Mouse (Mus musculus): ENCODE measurements around the gene Srebf2. TPM values are rescaled to one million over a fixed set of nuclear protein-coding genes. Genes with fewer than 3 reads are reported as not detected.

Gene Srebf2
- polyA plus RNA-seq, 1 experiment from 2014 or later = 134 TPM

DNA sequence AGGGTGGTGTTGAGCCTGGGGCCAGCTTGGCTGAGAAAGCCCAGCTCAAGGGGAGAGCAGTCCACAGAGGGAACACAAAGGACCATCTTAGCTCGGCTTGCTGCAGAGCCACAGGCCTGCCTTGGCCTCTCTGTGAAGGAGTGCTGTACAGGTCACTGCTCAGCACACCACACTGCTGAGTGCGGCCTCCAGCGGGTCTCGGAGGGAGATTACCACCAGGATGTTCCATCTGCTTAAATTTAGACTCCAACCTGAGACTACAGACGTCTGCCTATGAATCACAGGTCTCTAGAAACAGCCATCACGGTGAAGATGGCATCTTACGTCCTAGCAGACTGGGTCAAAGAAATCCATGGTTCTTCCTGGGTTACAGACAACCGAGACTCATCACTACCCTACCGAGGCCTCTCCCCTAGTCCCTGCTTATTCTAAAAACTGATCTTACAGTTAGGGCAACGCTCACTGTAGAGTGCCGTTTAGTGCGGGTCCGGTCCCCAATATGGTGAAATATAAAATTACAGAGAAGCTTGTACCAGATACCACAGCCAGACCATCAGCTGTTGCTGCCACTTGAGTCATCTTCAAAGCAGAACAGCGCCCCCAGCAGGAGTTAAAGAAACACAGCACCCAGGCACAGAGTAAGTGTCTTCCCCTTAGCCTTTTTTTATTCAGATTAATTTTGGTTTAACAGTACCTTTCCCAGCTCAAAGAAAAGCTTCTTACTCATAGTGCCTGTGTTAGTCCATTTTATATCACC, 74.3 kb downstream of the Srebf2 start:
- Histone ChIP-seq H3K4me3 (ENCODE audit: low read length) (no peak overlapping the region), H3K4me2 (replicated peaks; ENCODE audit: low read depth, low read length) (no peak overlapping the region), H3K36me3 (ENCODE audit: insufficient read depth, low read length) (no peaks in the 10 kb centered on the region), H3K27me3 (ENCODE audit: insufficient read depth, low read length) (peaks cover 20% of the 10 kb centered on the region), H3K4me1 (ENCODE audit: insufficient read depth, low read length) (peaks cover 11% of the 10 kb centered on the region), H3K27ac (ENCODE audit: low read length) (no peak overlapping the region), H3K9me3 (ENCODE audit: low read length) (no peaks in the 10 kb centered on the region), H3K9ac (replicated peaks; ENCODE audit: low read length) (no peak overlapping the region)
- ATAC-seq (ENCODE audit: low FRiP score, low TSS enrichment) = no peak
- 61% methylated on average over 14 of the region's 14 CpGs for WGBS

DNA sequence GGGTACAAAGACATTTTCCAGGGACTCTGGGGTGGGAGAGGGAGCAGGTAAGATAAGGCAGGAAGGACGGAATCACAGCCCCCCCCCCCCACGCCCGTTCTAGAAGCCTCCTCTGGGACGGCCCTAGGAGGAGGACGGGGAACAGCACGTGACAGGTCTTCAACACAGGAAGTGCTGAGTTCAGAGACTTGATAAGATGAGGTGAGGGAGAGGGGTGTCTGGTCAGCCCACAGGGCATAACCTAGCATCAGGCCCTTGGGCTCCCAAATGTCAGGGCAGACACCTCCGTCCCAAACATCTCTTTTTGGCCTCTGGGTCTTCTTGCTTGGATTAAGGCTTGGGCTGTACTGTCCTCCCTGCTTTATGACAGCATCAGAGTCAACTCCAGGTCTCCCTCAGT, 76.3 kb downstream of the Srebf2 start:
- Histone ChIP-seq H3K9me3 (ENCODE audit: low read length) (no peaks in the 10 kb centered on the region), H3K27me3 (ENCODE audit: insufficient read depth, low read length) (peaks cover 9% of the 10 kb centered on the region), H3K9ac (replicated peaks; ENCODE audit: low read length) (no peak overlapping the region), H3K4me2 (replicated peaks; ENCODE audit: low read depth, low read length) (no peak overlapping the region), H3K4me3 (ENCODE audit: low read length) (no peak overlapping the region), H3K36me3 (ENCODE audit: insufficient read depth, low read length) (no peaks in the 10 kb centered on the region), H3K27ac (ENCODE audit: low read length) (no peak overlapping the region), H3K4me1 (ENCODE audit: insufficient read depth, low read length) (peaks cover 11% of the 10 kb centered on the region)
- 61% methylated on average over 7 of the region's 7 CpGs for WGBS
- no peak for ATAC-seq (ENCODE audit: low FRiP score, low TSS enrichment)

DNA sequence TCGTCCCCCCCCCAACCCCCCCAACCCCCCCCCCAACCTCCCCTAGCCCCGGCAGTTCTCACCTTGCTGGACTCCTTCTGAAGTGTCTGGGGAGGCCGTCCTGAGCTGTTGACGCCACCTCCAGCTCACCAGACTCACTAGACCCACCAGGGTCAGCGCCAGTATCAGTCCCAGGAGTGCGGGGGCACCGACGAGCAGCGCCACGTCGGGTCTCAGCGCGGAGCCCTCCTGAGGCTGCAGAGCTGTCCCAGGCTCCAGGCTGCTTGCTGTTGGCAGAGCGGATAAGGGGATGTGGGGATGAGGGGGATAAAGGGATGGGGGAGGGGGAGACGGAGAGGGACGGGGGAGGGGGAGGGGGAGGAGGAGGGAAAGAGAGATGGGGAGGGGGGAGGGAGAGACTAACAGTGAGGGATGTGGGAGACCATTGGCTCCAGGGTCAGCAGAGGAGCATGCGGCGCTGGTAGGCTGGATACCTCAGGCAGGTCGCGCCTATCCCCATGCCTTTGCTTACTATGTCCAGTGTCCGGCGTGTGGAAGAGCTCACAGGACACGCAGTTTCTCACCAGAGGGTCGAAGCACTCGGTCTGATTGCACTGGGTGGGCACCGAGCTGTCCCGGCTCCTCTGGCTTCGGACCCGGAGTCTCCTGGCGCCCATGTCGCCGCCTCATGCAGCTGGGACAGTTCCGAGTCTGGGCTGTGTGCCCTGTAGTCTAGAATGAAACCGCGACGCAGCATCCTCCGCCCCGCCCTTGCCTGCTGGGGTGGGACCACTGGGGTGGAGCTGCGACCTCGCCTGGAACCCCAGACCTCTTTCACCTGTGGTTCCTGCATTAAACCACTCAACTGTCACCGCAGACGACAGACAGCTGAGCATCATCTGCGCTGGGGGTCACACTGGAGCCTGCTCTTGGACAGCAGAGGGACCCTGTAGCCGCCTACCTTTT, 76.9 kb downstream of the Srebf2 start, which contains the start of gene Tnfrsf13c:
TSS of gene Tnfrsf13c (minus strand) at position 713 of the 945 bp plus-strand sequence.
- H3K9ac ChIP-seq (replicated peaks; ENCODE audit: low read length) = peak within 1 kb of the TSS; percentile 53
- H3K27ac ChIP-seq (ENCODE audit: low read length) = no peak within 1 kb of the TSS
- ATAC-seq (ENCODE audit: low FRiP score, low TSS enrichment) = peak; percentile 66
- peak within 1 kb of the TSS; percentile 60 for H3K4me2 ChIP-seq (replicated peaks; ENCODE audit: low read depth, low read length)
- peaks cover 9% of the 10 kb centered on the region for H3K27me3 ChIP-seq (ENCODE audit: insufficient read depth, low read length)
- H3K4me1 ChIP-seq (ENCODE audit: insufficient read depth, low read length) = peaks cover 11% of the 10 kb centered on the region
- H3K4me3 ChIP-seq (ENCODE audit: low read length) = peak within 1 kb of the TSS; percentile 40
- H3K36me3 ChIP-seq (ENCODE audit: insufficient read depth, low read length) = no peaks in the 10 kb centered on the region
- H3K9me3 ChIP-seq (ENCODE audit: low read length) = no peaks in the 10 kb centered on the region
- 2% methylated on average over 42 of the region's 44 CpGs for WGBS

DNA sequence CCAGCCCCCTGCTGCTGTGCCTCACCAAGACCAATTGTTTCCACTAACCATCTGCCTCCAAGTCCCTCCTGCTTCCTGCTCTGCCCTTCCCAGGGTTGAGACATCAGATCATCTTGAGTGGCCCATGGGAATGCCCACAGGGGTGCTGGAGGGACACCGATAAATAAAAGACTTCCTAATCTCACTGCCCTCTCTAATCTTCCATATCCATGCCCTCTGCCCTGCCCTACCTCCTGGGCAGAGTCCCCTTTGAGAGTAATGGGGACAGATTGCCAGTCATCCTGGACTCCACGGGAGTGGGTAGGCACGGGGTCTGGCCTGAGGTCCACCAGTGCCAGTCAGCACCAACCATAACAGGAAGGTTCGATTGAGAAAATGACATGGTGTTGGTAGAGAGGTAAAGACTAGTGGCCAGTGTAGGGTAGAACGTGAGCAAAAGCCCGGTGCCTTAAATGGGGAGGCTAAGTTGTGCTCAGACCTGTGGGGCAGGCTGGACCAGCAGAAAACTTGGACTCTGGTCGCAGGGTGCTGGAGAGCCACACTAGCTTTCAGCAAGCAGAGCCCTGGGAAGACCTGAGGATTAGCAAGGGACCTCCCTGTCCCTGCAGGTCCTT, 77.7 kb downstream of the Srebf2 start:
- Histone ChIP-seq H3K4me1 (ENCODE audit: insufficient read depth, low read length) (peaks cover 15% of the 10 kb centered on the region), H3K4me3 (ENCODE audit: low read length) (peak overlapping the region; percentile 40), H3K27me3 (ENCODE audit: insufficient read depth, low read length) (peaks cover 9% of the 10 kb centered on the region), H3K36me3 (ENCODE audit: insufficient read depth, low read length) (no peaks in the 10 kb centered on the region), H3K9ac (replicated peaks; ENCODE audit: low read length) (no peak overlapping the region), H3K27ac (ENCODE audit: low read length) (no peak overlapping the region), H3K4me2 (replicated peaks; ENCODE audit: low read depth, low read length) (peak overlapping the region; percentile 60), H3K9me3 (ENCODE audit: low read length) (no peaks in the 10 kb centered on the region)
- no peak for ATAC-seq (ENCODE audit: low FRiP score, low TSS enrichment)
- 49% methylated on average over 7 of the region's 7 CpGs for WGBS

DNA sequence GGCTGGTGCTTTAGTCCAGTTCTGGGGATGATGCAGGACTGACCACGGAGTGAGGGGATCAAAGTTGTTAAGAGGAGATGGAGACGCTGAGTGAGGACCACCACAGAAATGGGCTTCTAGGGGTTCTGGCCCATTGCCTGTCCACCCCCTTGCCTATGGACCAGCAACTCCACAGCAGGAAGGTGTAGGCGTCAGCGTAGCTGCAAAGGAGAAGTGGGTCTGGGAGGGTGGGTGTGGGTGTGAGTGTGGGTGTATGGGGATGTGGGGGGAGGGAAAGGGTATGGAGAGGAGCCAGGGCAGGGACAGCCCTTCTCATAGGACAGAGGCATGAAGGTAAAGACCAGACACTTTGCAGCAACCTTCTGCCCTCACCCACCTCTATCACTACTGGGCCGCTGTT, 78.8 kb downstream of the Srebf2 start:
- H3K9me3 ChIP-seq (ENCODE audit: low read length) = no peaks in the 10 kb centered on the region
- H3K36me3 ChIP-seq (ENCODE audit: insufficient read depth, low read length) = no peaks in the 10 kb centered on the region
- H3K4me2 ChIP-seq (replicated peaks; ENCODE audit: low read depth, low read length) = no peak overlapping the region
- ATAC-seq (ENCODE audit: low FRiP score, low TSS enrichment) = no peak
- H3K27ac ChIP-seq (ENCODE audit: low read length) = no peak overlapping the region
- no peak overlapping the region for H3K9ac ChIP-seq (replicated peaks; ENCODE audit: low read length)
- H3K27me3 ChIP-seq (ENCODE audit: insufficient read depth, low read length) = peaks cover 9% of the 10 kb centered on the region
- H3K4me1 ChIP-seq (ENCODE audit: insufficient read depth, low read length) = peaks cover 16% of the 10 kb centered on the region
- WGBS = 91% methylated on average over 5 of the region's 5 CpGs
- H3K4me3 ChIP-seq (ENCODE audit: low read length) = no peak overlapping the region

DNA sequence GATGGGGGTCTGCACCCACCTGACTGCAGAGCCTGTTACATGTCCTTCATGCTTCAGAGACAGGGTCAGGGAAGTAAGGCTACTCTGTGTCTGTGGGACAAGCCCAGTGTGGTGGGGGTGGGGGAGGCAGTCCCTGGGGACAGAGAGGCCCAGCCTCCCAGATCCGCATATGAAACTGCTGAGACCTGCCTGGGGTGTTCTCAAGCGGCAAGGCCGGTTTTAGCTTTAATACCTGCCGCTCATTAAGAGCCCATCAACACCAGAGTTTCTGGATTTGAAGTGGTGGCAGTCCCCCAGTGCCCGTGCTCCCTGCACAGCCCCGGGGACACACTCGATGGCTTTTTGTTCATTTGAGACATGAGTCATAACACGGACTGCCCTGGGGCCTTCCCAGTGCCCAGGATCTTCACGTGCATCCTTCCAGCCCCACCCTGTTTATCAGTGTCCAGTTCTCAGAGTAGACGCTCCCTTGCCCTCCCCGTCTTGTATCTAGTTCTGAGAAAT, 82.6 kb downstream of the Srebf2 start:
- peak; percentile 30; the same call in 1 of the 2 replicates for ATAC-seq (ENCODE audit: low FRiP score, low TSS enrichment)
- Histone ChIP-seq H3K36me3 (ENCODE audit: insufficient read depth, low read length) (no peaks in the 10 kb centered on the region; the same call in 1 of the 2 replicates), H3K27ac (ENCODE audit: low read length) (no peak overlapping the region), H3K4me1 (ENCODE audit: insufficient read depth, low read length) (peaks cover 5% of the 10 kb centered on the region), H3K9me3 (ENCODE audit: low read length) (no peaks in the 10 kb centered on the region), H3K4me3 (ENCODE audit: low read length) (no peak overlapping the region), H3K4me2 (replicated peaks; ENCODE audit: low read depth, low read length) (no peak overlapping the region), H3K9ac (replicated peaks; ENCODE audit: low read length) (no peak overlapping the region), H3K27me3 (ENCODE audit: insufficient read depth, low read length) (peaks cover 3% of the 10 kb centered on the region; the same call in 1 of the 2 replicates)
- 36% methylated on average over 11 of the region's 11 CpGs for whole genome bisulfite sequencing

DNA sequence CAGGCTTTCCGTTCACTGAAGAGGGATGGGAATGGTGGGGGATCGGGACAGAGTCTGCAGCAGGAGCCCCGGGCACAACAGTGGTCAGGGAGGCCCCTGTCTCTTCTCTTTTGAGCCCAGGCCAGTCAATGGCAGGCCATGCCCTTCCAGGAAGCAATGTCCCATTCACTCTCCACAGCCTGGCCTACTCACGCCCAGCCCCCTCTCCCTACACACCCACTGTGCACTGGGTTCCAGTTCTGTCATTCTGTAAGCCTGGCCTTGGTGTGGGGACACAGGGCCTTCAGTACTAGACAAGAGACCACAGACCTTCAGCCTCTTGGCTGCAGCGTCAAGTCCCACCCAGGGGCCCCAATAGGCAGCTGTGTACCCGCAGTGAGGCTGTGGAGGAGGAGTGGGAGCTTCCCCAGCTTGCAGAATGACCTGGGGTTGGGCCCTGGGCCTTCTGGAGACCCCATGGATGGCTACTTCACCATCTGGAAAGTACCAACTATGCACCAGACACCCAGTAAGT, 83.2 kb downstream of the Srebf2 start:
- Histone ChIP-seq H3K36me3 (ENCODE audit: insufficient read depth, low read length) (no peaks in the 10 kb centered on the region; the same call in 1 of the 2 replicates), H3K4me1 (ENCODE audit: insufficient read depth, low read length) (peaks cover 5% of the 10 kb centered on the region), H3K9ac (replicated peaks; ENCODE audit: low read length) (no peak overlapping the region), H3K27ac (ENCODE audit: low read length) (no peak overlapping the region), H3K9me3 (ENCODE audit: low read length) (no peaks in the 10 kb centered on the region), H3K4me2 (replicated peaks; ENCODE audit: low read depth, low read length) (no peak overlapping the region), H3K27me3 (ENCODE audit: insufficient read depth, low read length) (0 out of 2 replicates have a peak, but pooled peaks cover 3% of the 10 kb centered on the region), H3K4me3 (ENCODE audit: low read length) (no peak overlapping the region)
- WGBS = 79% methylated on average over 6 of the region's 6 CpGs
- no peak for ATAC-seq (ENCODE audit: low FRiP score, low TSS enrichment)

DNA sequence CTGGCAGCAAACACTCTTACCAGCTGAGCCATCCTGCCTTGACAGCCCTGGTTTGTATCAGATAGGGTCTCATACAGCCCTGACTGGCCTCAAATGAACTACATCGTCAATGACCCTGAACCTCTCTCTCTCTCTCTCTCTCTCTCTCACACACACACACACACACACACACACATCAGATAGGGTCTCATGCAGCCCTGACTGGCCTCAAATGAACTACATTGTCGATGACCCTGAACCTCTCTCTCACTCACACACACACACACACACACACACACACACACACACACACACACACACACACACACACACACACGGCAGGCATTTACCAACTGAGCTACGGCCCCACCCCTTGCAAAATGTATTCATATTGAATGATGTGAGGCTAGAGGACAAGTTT, 84.1 kb downstream of the Srebf2 start:
- Histone ChIP-seq H3K9me3 (ENCODE audit: low read length) (no peaks in the 10 kb centered on the region), H3K4me3 (ENCODE audit: low read length) (no peak overlapping the region), H3K9ac (replicated peaks; ENCODE audit: low read length) (no peak overlapping the region), H3K4me2 (replicated peaks; ENCODE audit: low read depth, low read length) (no peak overlapping the region), H3K27ac (ENCODE audit: low read length) (no peak overlapping the region), H3K36me3 (ENCODE audit: insufficient read depth, low read length) (no peaks in the 10 kb centered on the region; the same call in 1 of the 2 replicates), H3K27me3 (ENCODE audit: insufficient read depth, low read length) (0 out of 2 replicates have a peak, but pooled peaks cover 1% of the 10 kb centered on the region), H3K4me1 (ENCODE audit: insufficient read depth, low read length) (peaks cover 5% of the 10 kb centered on the region)
- 64% methylated on average over 4 of the region's 4 CpGs for WGBS
- peak; percentile 42; the same call in 1 of the 2 replicates for ATAC-seq (ENCODE audit: low FRiP score, low TSS enrichment)

Measured in kidney, embryonic 16.5 days (tissue).